Mouse (Mus musculus) left cerebral cortex, adult 9 months (tissue): ENCODE data around the gene Olfr854.

Experiments used
- DNase-seq, 2 experiments: peaks; one replicate each; pipeline ENCODE4 v3.0.0; 2022; ENCODE audit warnings: low spot score in 2 of 2

The Olfr854 gene

DNA sequence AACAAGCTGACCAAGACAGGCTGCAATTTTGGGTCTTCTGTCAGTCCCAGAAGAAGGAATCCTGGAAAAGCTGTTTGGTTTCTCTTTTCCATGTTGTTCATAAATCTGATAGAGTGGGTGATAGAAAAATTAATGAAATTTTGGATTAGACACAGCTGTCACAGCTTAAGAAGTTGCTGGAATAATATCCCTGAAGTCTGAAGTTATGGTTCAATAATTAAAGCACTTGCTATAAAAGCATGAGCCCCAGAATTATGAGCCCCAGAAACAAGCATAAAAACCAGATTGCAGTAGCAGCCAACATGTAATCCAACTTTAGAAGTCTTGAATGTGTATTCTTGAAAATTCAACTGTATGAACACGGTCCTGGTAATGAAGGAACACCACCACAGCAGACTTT is at the start of gene Olfr854:
Gene Olfr854 (minus strand): TSS at position 101 of the 400 bp plus-strand sequence.
- no peak for DNase-seq

DNA sequence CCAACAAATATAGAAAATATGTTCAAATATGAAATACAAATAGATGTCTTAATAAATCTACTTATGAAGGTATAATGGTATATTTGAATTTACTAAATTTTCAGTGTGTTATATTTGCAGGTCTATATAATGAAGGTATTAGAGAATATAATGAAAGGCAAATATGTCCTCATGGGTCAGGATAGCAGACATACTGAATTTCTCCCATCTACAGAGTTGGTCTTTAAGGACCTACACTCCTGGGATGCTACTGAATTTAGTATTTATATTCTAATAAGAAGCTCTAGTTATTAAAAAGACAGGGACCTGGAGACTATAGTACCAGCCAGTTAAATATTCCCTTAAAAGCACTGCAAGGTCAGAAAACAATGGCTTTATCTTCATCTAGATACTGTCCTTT is 15.1 kb upstream of the Olfr854 start, which contains the start of gene Olfr855:
Gene Olfr855 (plus strand): TSS at position 301 of the 400 bp plus-strand sequence.
- no peak for DNase-seq

DNA sequence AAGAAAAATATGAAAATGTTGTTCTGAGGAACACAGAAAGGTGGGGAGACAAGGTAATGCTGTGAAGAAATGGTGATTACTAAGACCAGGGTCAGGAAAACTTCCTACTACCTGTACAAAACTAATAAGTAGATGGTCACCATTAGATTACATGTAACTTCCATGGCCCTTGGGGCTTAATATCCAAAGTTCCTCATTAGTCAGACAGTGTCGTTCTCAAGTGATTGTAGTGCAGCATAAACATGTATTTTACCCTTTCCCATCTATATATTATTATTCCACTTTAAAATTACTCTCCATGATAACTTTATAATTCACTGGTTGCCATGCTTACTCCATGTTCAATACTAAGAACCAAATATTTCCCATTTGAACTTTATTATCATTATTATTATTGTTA is 26.2 kb downstream of the Olfr854 start, which contains the start of gene Olfr853:
Gene Olfr853 (minus strand): TSS at position 101 of the 400 bp plus-strand sequence.
- DNase-seq = no peak
